Mouse (Mus musculus): Measurements from ENCODE around the gene Cyfip1. TPM values are rescaled to one million over a fixed set of nuclear protein-coding genes. Genes with fewer than 3 reads are reported as not detected.

Cyfip1 gene
- polyA plus RNA-seq, 1 experiment from 2014 or later = 87.9 TPM

GRCm38 (mm10) chr7:55857729-55858128, 16.2 kb downstream of the Cyfip1 start:
- no peak overlapping the region for H3K27ac ChIP-seq (ENCODE audit: low read depth, low read length)
- no peak overlapping the region for H3K9ac ChIP-seq (ENCODE audit: low read length)
- H3K9me3 ChIP-seq (ENCODE audit: control insufficient read depth, low read length) = no peaks in the 10 kb centered on the region
- no peaks in the 10 kb centered on the region for H3K4me1 ChIP-seq (ENCODE audit: control insufficient read depth, insufficient read depth, low read length)
- no peaks in the 10 kb centered on the region for H3K27me3 ChIP-seq (ENCODE audit: control insufficient read depth, insufficient read depth, low read length)
- no peak overlapping the region for H3K4me3 ChIP-seq (ENCODE audit: low read depth, low read length)
- WGBS = 94% methylated on average over 2 of the region's 2 CpGs
- DNase-seq (ENCODE audit: low spot score) = no peak
- H3K36me3 ChIP-seq (ENCODE audit: control insufficient read depth, insufficient read depth, low read length) = no peaks in the 10 kb centered on the region
- H3K4me2 ChIP-seq (ENCODE audit: low read depth) = no peak overlapping the region
- no peak for ATAC-seq (ENCODE audit: insufficient read depth, low FRiP score, low TSS enrichment)

- no peak for ATAC-seq (ENCODE audit: insufficient read depth, low FRiP score, low TSS enrichment)
- H3K4me3 ChIP-seq (ENCODE audit: low read depth, low read length) = no peak overlapping the region
- no peak overlapping the region for H3K9ac ChIP-seq (ENCODE audit: low read length)
- H3K9me3 ChIP-seq (ENCODE audit: control insufficient read depth, low read length) = no peaks in the 10 kb centered on the region
- H3K36me3 ChIP-seq (ENCODE audit: control insufficient read depth, insufficient read depth, low read length) = no peaks in the 10 kb centered on the region
- no peak overlapping the region for H3K4me2 ChIP-seq (ENCODE audit: low read depth)
- no peaks in the 10 kb centered on the region for H3K4me1 ChIP-seq (ENCODE audit: control insufficient read depth, insufficient read depth, low read length)
- no peaks in the 10 kb centered on the region for H3K27me3 ChIP-seq (ENCODE audit: control insufficient read depth, insufficient read depth, low read length)
- 93% methylated on average over 3 of the region's 3 CpGs for WGBS
- H3K27ac ChIP-seq (ENCODE audit: low read depth, low read length) = no peak overlapping the region
- DNase-seq (ENCODE audit: low spot score) = no peak
These were observed 17.4 kb downstream of the Cyfip1 start for GRCm38 (mm10) chr7:55858836-55859517.

GRCm38 (mm10) chr7:55859518-55859872, 17.9 kb downstream of the Cyfip1 start:
- WGBS = 95% methylated on average over 2 of the region's 2 CpGs
- Histone ChIP-seq H3K36me3 (ENCODE audit: control insufficient read depth, insufficient read depth, low read length) (no peaks in the 10 kb centered on the region), H3K27ac (ENCODE audit: low read depth, low read length) (no peak overlapping the region), H3K4me3 (ENCODE audit: low read depth, low read length) (no peak overlapping the region), H3K27me3 (ENCODE audit: control insufficient read depth, insufficient read depth, low read length) (no peaks in the 10 kb centered on the region), H3K9me3 (ENCODE audit: control insufficient read depth, low read length) (no peaks in the 10 kb centered on the region), H3K4me1 (ENCODE audit: control insufficient read depth, insufficient read depth, low read length) (no peaks in the 10 kb centered on the region), H3K9ac (ENCODE audit: low read length) (no peak overlapping the region), H3K4me2 (ENCODE audit: low read depth) (no peak overlapping the region)
- DNase-seq (ENCODE audit: low spot score) (no peak), ATAC-seq (ENCODE audit: insufficient read depth, low FRiP score, low TSS enrichment) (no peak)

GRCm38 (mm10) chr7:55859956-55860355, 18.4 kb downstream of the Cyfip1 start:
- Histone ChIP-seq H3K27me3 (ENCODE audit: control insufficient read depth, insufficient read depth, low read length) (no peaks in the 10 kb centered on the region), H3K27ac (ENCODE audit: low read depth, low read length) (no peak overlapping the region), H3K4me3 (ENCODE audit: low read depth, low read length) (no peak overlapping the region), H3K36me3 (ENCODE audit: control insufficient read depth, insufficient read depth, low read length) (no peaks in the 10 kb centered on the region), H3K4me2 (ENCODE audit: low read depth) (no peak overlapping the region), H3K9me3 (ENCODE audit: control insufficient read depth, low read length) (no peaks in the 10 kb centered on the region), H3K9ac (ENCODE audit: low read length) (no peak overlapping the region), H3K4me1 (ENCODE audit: control insufficient read depth, insufficient read depth, low read length) (no peaks in the 10 kb centered on the region)
- ATAC-seq (ENCODE audit: insufficient read depth, low FRiP score, low TSS enrichment) = no peak
- WGBS = 94% methylated on average over 6 of the region's 6 CpGs
- no peak for DNase-seq (ENCODE audit: low spot score)

GRCm38 (mm10) chr7:55861175-55861574, 19.6 kb downstream of the Cyfip1 start:
- ATAC-seq (ENCODE audit: insufficient read depth, low FRiP score, low TSS enrichment) = no peak
- H3K27ac ChIP-seq (ENCODE audit: low read depth, low read length) = no peak overlapping the region
- WGBS = 89% methylated on average over 4 of the region's 4 CpGs
- H3K9me3 ChIP-seq (ENCODE audit: control insufficient read depth, low read length) = no peaks in the 10 kb centered on the region
- H3K4me2 ChIP-seq (ENCODE audit: low read depth) = no peak overlapping the region
- no peaks in the 10 kb centered on the region for H3K27me3 ChIP-seq (ENCODE audit: control insufficient read depth, insufficient read depth, low read length)
- no peak for DNase-seq (ENCODE audit: low spot score)
- H3K36me3 ChIP-seq (ENCODE audit: control insufficient read depth, insufficient read depth, low read length) = no peaks in the 10 kb centered on the region
- no peak overlapping the region for H3K9ac ChIP-seq (ENCODE audit: low read length)
- H3K4me3 ChIP-seq (ENCODE audit: low read depth, low read length) = no peak overlapping the region
- no peaks in the 10 kb centered on the region for H3K4me1 ChIP-seq (ENCODE audit: control insufficient read depth, insufficient read depth, low read length)

- Histone ChIP-seq H3K9ac (ENCODE audit: low read length) (no peak overlapping the region), H3K4me3 (ENCODE audit: low read depth, low read length) (no peak overlapping the region), H3K4me2 (ENCODE audit: low read depth) (no peak overlapping the region), H3K36me3 (ENCODE audit: control insufficient read depth, insufficient read depth, low read length) (no peaks in the 10 kb centered on the region), H3K9me3 (ENCODE audit: control insufficient read depth, low read length) (no peaks in the 10 kb centered on the region), H3K27ac (ENCODE audit: low read depth, low read length) (no peak overlapping the region), H3K4me1 (ENCODE audit: control insufficient read depth, insufficient read depth, low read length) (no peaks in the 10 kb centered on the region), H3K27me3 (ENCODE audit: control insufficient read depth, insufficient read depth, low read length) (no peaks in the 10 kb centered on the region)
- ATAC-seq (ENCODE audit: insufficient read depth, low FRiP score, low TSS enrichment) = no peak
- DNase-seq (ENCODE audit: low spot score) = no peak
These were observed 23.5 kb downstream of the Cyfip1 start for GRCm38 (mm10) chr7:55865044-55865443.

- no peak overlapping the region for H3K27ac ChIP-seq (ENCODE audit: low read depth, low read length)
- H3K27me3 ChIP-seq (ENCODE audit: control insufficient read depth, insufficient read depth, low read length) = no peaks in the 10 kb centered on the region
- WGBS = 78% methylated on average over 8 of the region's 8 CpGs
- no peaks in the 10 kb centered on the region for H3K9me3 ChIP-seq (ENCODE audit: control insufficient read depth, low read length)
- no peaks in the 10 kb centered on the region for H3K4me1 ChIP-seq (ENCODE audit: control insufficient read depth, insufficient read depth, low read length)
- H3K36me3 ChIP-seq (ENCODE audit: control insufficient read depth, insufficient read depth, low read length) = no peaks in the 10 kb centered on the region
- H3K4me2 ChIP-seq (ENCODE audit: low read depth) = no peak overlapping the region
- DNase-seq (ENCODE audit: low spot score) (no peak), ATAC-seq (ENCODE audit: insufficient read depth, low FRiP score, low TSS enrichment) (no peak)
- H3K4me3 ChIP-seq (ENCODE audit: low read depth, low read length) = no peak overlapping the region
- H3K9ac ChIP-seq (ENCODE audit: low read length) = no peak overlapping the region
These were observed 24.3 kb downstream of the Cyfip1 start for GRCm38 (mm10) chr7:55865750-55866416.

- DNase-seq (ENCODE audit: low spot score) (no peak), ATAC-seq (ENCODE audit: insufficient read depth, low FRiP score, low TSS enrichment) (no peak)
- H3K4me3 ChIP-seq (ENCODE audit: low read depth, low read length) = no peak overlapping the region
- H3K27ac ChIP-seq (ENCODE audit: low read depth, low read length) = no peak overlapping the region
- 88% methylated on average over 7 of the region's 7 CpGs for WGBS
- H3K9ac ChIP-seq (ENCODE audit: low read length) = no peak overlapping the region
- no peaks in the 10 kb centered on the region for H3K27me3 ChIP-seq (ENCODE audit: control insufficient read depth, insufficient read depth, low read length)
- no peak overlapping the region for H3K4me2 ChIP-seq (ENCODE audit: low read depth)
- H3K36me3 ChIP-seq (ENCODE audit: control insufficient read depth, insufficient read depth, low read length) = 0 out of 2 replicates have a peak, but pooled peaks cover 2% of the 10 kb centered on the region
- no peaks in the 10 kb centered on the region for H3K4me1 ChIP-seq (ENCODE audit: control insufficient read depth, insufficient read depth, low read length)
- H3K9me3 ChIP-seq (ENCODE audit: control insufficient read depth, low read length) = no peaks in the 10 kb centered on the region
These were observed 26.7 kb downstream of the Cyfip1 start for GRCm38 (mm10) chr7:55868247-55868646.

- H3K9ac ChIP-seq (ENCODE audit: low read length) = no peak overlapping the region
These were observed 27.7 kb downstream of the Cyfip1 start for GRCm38 (mm10) chr7:55869220-55869619.

More at GRCm38 (mm10) chr7:55869220-55869619, 27.7 kb downstream of the Cyfip1 start:
- Histone ChIP-seq H3K4me2 (ENCODE audit: low read depth) (no peak overlapping the region), H3K4me3 (ENCODE audit: low read depth, low read length) (no peak overlapping the region), H3K36me3 (ENCODE audit: control insufficient read depth, insufficient read depth, low read length) (0 out of 2 replicates have a peak, but pooled peaks cover 2% of the 10 kb centered on the region), H3K27ac (ENCODE audit: low read depth, low read length) (no peak overlapping the region), H3K4me1 (ENCODE audit: control insufficient read depth, insufficient read depth, low read length) (no peaks in the 10 kb centered on the region), H3K27me3 (ENCODE audit: control insufficient read depth, insufficient read depth, low read length) (no peaks in the 10 kb centered on the region), H3K9me3 (ENCODE audit: control insufficient read depth, low read length) (no peaks in the 10 kb centered on the region)
- 71% methylated on average over 3 of the region's 3 CpGs for WGBS
- ATAC-seq (ENCODE audit: insufficient read depth, low FRiP score, low TSS enrichment) (no peak), DNase-seq (ENCODE audit: low spot score) (no peak)
